Mouse (Mus musculus) C2C12 (cell line): ENCODE measurements at regions not wholly inside any gene's neighbourhood (a gene's known extent, or its start where the extent isn't known, plus 50 kb on each side); places are given as distances from the start of the nearest gene placed in this dataset.

Experiments
- CTCF ChIP-seq: IDR thresholded peaks from one replicate; pipeline ENCODE4 v1.5.1; 2011; ENCODE audit not compliant: control insufficient read depth, insufficient read depth, insufficient read length
- MAX ChIP-seq: IDR thresholded peaks from one replicate; pipeline ENCODE4 v1.6.1; 2011; ENCODE audit warnings: mild to moderate bottlenecking, control low read depth
- MYOD1 ChIP-seq: IDR thresholded peaks from one replicate; pipeline ENCODE4 v1.6.1; 2011; ENCODE audit warnings: low read depth; ENCODE audit not compliant: control insufficient read depth, insufficient read length
- USF1 ChIP-seq: IDR thresholded peaks from one replicate; pipeline ENCODE4 v1.6.1; 2011; ENCODE audit warnings: low read depth, mild to moderate bottlenecking, control low read depth, moderate library complexity

- TF ChIP-seq CTCF (no peak), USF1 (no peak), MAX (no peak), MYOD1 (no peak)
These were observed 85.5 kb upstream of the Zcchc2 start for GRCm38 (mm10) chr1:105904737-105905136.
